Comparison of ENCODE assay signal across 12 mouse cellular contexts in the genomic region with DNA sequence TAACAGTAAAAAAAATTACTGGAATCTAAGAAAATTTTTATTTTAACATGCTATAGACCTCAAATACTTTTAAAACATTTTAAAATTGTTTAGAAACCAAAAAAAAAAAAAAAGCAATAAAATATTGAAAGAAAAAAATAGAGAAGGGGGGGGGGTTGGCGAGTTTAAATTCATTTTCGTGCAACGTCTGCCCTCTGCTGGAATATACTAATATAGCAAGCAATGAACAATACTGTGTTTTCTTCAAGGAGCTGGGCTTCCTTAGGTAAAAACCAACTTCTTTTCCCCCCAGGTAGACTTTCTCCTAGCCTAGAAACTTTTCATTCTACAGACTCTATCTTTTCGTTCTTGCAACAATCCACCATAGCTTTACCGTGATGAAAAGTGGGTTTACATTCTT. TPM values are rescaled to one million over a fixed set of nuclear protein-coding genes. Genes with fewer than 3 reads are reported as not detected.
DNase-seq lines count a peak whose midpoint lies in the region; ATAC-seq and TF ChIP-seq lines count a peak whose summit lies in the region.
"Had no signal": no experiment of that assay in that cellular context is flagged by ENCODE, and none has a peak within 500 bp of the region (broad histone marks: within the 10 kb centered on the region; RNA-seq: fewer than 3 reads in every experiment).

No protein-coding gene starts in this region.

- H3K4me2 ChIP-seq in lung, embryonic 14.5 days: no peak overlapping the region
- H3K4me2 ChIP-seq: embryonic facial prominence, embryonic 15.5 days; limb, embryonic 15.5 days; neural tube, embryonic 13.5 days had no signal

- H3K4me3 ChIP-seq in heart, embryonic 10.5 days: no peak overlapping the region
- H3K4me3 ChIP-seq in lung, embryonic 14.5 days (ENCODE audit: low read depth, low read length): no peak overlapping the region
- H3K4me3 ChIP-seq: embryonic facial prominence, embryonic 15.5 days; limb, embryonic 15.5 days; neural tube, embryonic 13.5 days had no signal

- H3K4me1 ChIP-seq in heart, embryonic 10.5 days: no peaks in the 10 kb centered on the region
- no peaks in the 10 kb centered on the region for H3K4me1 ChIP-seq in lung, embryonic 14.5 days (ENCODE audit: insufficient read depth)
- H3K4me1 ChIP-seq: embryonic facial prominence, embryonic 15.5 days; limb, embryonic 15.5 days; neural tube, embryonic 13.5 days had no signal

- WGBS in heart, embryonic 10.5 days: 11% methylated on average over 5 of the region's 5 CpGs
- WGBS in lung, embryonic 14.5 days: 7% methylated on average over 5 of the region's 5 CpGs

- ATAC-seq in lung, embryonic 14.5 days (ENCODE audit: insufficient read depth): no peak

- peak; percentile 39 for DNase-seq in heart, adult 8-10 months (ENCODE audit: low spot score)
- no peak for DNase-seq in heart, embryonic 10.5 days (ENCODE audit: low spot score)
- peak; percentile 80 for DNase-seq in lung, embryonic 14.5 days
- DNase-seq in lung, adult 18-20 months: no peak
- peak; percentile 55 for DNase-seq in c-Kit-positive CD71-positive TER-119-positive erythroid progenitor cells, embryonic 14.5 days (ENCODE audit: low spot score)
- peak; percentile 48 for DNase-seq in retina, postnatal 1 day
- DNase-seq in spleen, postnatal 14 days (ENCODE audit: low spot score in 2 of 2): no peak
- DNase-seq in gastrocnemius, postnatal 25 days: no peak
- DNase-seq: thymus, adult 2 months had no signal

- H3K9me3 ChIP-seq in heart, embryonic 10.5 days: no peaks in the 10 kb centered on the region
- H3K9me3 ChIP-seq in lung, embryonic 14.5 days (ENCODE audit: low read depth, low read length): no peaks in the 10 kb centered on the region
- H3K9me3 ChIP-seq: embryonic facial prominence, embryonic 15.5 days; limb, embryonic 15.5 days; neural tube, embryonic 13.5 days had no signal

- no peak overlapping the region for H3K9ac ChIP-seq in lung, embryonic 14.5 days
- H3K9ac ChIP-seq: embryonic facial prominence, embryonic 15.5 days; limb, embryonic 15.5 days; neural tube, embryonic 13.5 days had no signal

- H3K36me3 ChIP-seq in heart, embryonic 10.5 days: no peaks in the 10 kb centered on the region
- no peaks in the 10 kb centered on the region for H3K36me3 ChIP-seq in lung, embryonic 14.5 days (ENCODE audit: insufficient read depth)
- H3K36me3 ChIP-seq: embryonic facial prominence, embryonic 15.5 days; limb, embryonic 15.5 days; neural tube, embryonic 13.5 days had no signal

- H3K27ac ChIP-seq in heart, embryonic 10.5 days: no peak overlapping the region
- H3K27ac ChIP-seq in lung, embryonic 14.5 days (ENCODE audit: low read depth): no peak overlapping the region
- H3K27ac ChIP-seq: embryonic facial prominence, embryonic 15.5 days; limb, embryonic 15.5 days; neural tube, embryonic 13.5 days had no signal

- no peaks in the 10 kb centered on the region for H3K27me3 ChIP-seq in heart, embryonic 10.5 days (ENCODE audit: insufficient read depth, poor library complexity, severe bottlenecking)
- no peaks in the 10 kb centered on the region for H3K27me3 ChIP-seq in lung, embryonic 14.5 days (ENCODE audit: insufficient read depth, low read length)
- H3K27me3 ChIP-seq: embryonic facial prominence, embryonic 15.5 days; limb, embryonic 15.5 days; neural tube, embryonic 13.5 days had no signal

- TF ChIP-seq CTCF in lung, embryonic 14.5 days (IDR thresholded peaks at IDR 0.05; ENCODE audit: low read depth): peak; percentile 65

RNA-seq across cellular contexts. Expression of a gene that starts 18.3 kb away (rescaled TPM):
- total RNA-seq in heart, adult 8-10 months (2022): 1 to 10 TPM; 4.7 to 8.1 (median 6.3) TPM
- polyA plus RNA-seq in heart, embryonic 10.5 days (2016; fragmentation: Nextera tagmentation; extraction: Ambion mirVana): 0.93 and 1.0 TPM in 2 replicates
- polyA plus RNA-seq in lung, embryonic 14.5 days (2014; fragmentation: Nextera tagmentation; extraction: Ambion mirVana): 1.5 TPM in 2 replicates
- 1 to 10 TPM; 2.1 to 4.0 TPM for total RNA-seq in gastrocnemius, postnatal 25 days (2021)

RNA-seq across cellular contexts. Expression of a gene that starts 36.4 kb away (rescaled TPM):
- total RNA-seq in heart, adult 8-10 months (2022): 10 to 100 TPM; 19.5 to 37.3 (median 27.3) TPM
- polyA plus RNA-seq in heart, embryonic 10.5 days (2016; fragmentation: Nextera tagmentation; extraction: Ambion mirVana): 9.0 and 14.6 TPM in 2 replicates
- polyA plus RNA-seq in lung, embryonic 14.5 days (2014; fragmentation: Nextera tagmentation; extraction: Ambion mirVana): 5.5 and 7.2 TPM in 2 replicates
- total RNA-seq in gastrocnemius, postnatal 25 days (2021): 1 to 10 TPM; 2.9 to 3.4 TPM

RNA-seq across cellular contexts. Expression of a gene that starts 53.9 kb away (rescaled TPM):
- total RNA-seq in heart, adult 8-10 months (2022): 1 to 10 TPM; 2.3 to 4.4 (median 3.0) TPM
- 0.65 and 1.3 TPM in 2 replicates for polyA plus RNA-seq in heart, embryonic 10.5 days (2016; fragmentation: Nextera tagmentation; extraction: Ambion mirVana)
- polyA plus RNA-seq in lung, embryonic 14.5 days (2014; fragmentation: Nextera tagmentation; extraction: Ambion mirVana): 2.0 and 2.2 TPM in 2 replicates
- total RNA-seq in gastrocnemius, postnatal 25 days (2021): 10 to 100 TPM in 1 of 2 experiments, 1 to 10 TPM in 1; 7.7 to 10.1 TPM

Comparison
In these comparisons a context has a peak if more than half of its experiments do, and no peak if none do; other contexts are left out.
1. DNase-seq: peak in heart, adult 8-10 months (single experiment), lung, embryonic 14.5 days (single experiment), c-Kit-positive CD71-positive TER-119-positive erythroid progenitor cells, embryonic 14.5 days (single experiment) and retina, postnatal 1 day (single experiment); none in heart, embryonic 10.5 days (single experiment), lung, adult 18-20 months (0 of 2), spleen, postnatal 14 days (0 of 2) and gastrocnemius, postnatal 25 days (single experiment).
2. RNA of a gene that starts 36.4 kb away (total RNA-seq): 19.5 to 37.3 TPM in heart, adult 8-10 months; 2.9 to 3.4 TPM in gastrocnemius, postnatal 25 days; every median in the first group is over 4 times any median in the second.